Mouse (Mus musculus): ENCODE data around the gene Tgfbrap1.

GRCm38 (mm10) chr1:43142849-43143248 lies 44.4 kb upstream of the Tgfbrap1 start:
- TF ChIP-seq EP300 (IDR thresholded peaks at IDR 0.05; ENCODE audit: insufficient read depth, low read depth, low read length) (no peak), POLR2A (IDR thresholded peaks at IDR 0.05; ENCODE audit: insufficient read depth, low read depth, low read length) (no peak)
